Mouse (Mus musculus) forebrain, embryonic 10.5 days (tissue): ENCODE data around the gene Dennd4a. TPM values are rescaled to one million over a fixed set of nuclear protein-coding genes. Genes with fewer than 3 reads are reported as not detected.

Experiments used
- DNase-seq: peaks from one replicate; pipeline ENCODE4 v3.0.0-alpha.2; 2017; ENCODE audit warnings: low spot score; ENCODE audit errors: extremely low spot score
- H3K27ac ChIP-seq: fragments of 300-500 bp; sonication (generic); 2 replicates; pipeline ENCODE4 v1.5.1; 2016; ENCODE audit warnings: mild to moderate bottlenecking
- H3K27me3 ChIP-seq: fragments of 300-500 bp; sonication (generic); 2 replicates; pipeline ENCODE4 v1.6.1; 2016; ENCODE audit warnings: mild to moderate bottlenecking; ENCODE audit not compliant: poor library complexity, severe bottlenecking
- H3K36me3 ChIP-seq: fragments of 300-500 bp; sonication (generic); replicated peaks from 2 replicates; pipeline ENCODE4 v1.6.1; 2016; ENCODE audit warnings: mild to moderate bottlenecking, moderate library complexity
- H3K4me1 ChIP-seq: fragments of 300-500 bp; sonication (generic); 2 replicates; pipeline ENCODE4 v1.6.1; 2016
- H3K4me3 ChIP-seq: fragments of 300-500 bp; sonication (generic); 2 replicates; pipeline ENCODE4 v1.5.1; 2016; ENCODE audit warnings: mild to moderate bottlenecking, moderate library complexity
- H3K9me3 ChIP-seq: fragments of 300-500 bp; sonication (generic); 2 replicates; pipeline ENCODE4 v1.6.1; 2016; ENCODE audit warnings: mild to moderate bottlenecking, moderate library complexity
- WGBS: fragments of 180-500 bp; shearing (Covaris S2); methylation state at CpG from one replicate; pipeline ENCODE4 v1.1.7; 2016; 5-methylcytosine and 5-hydroxymethylcytosine counted together
- polyA plus RNA-seq: library from polyadenylated mRNA; unstranded; fragments of >200 nt; fragmentation: Nextera tagmentation; extraction: Ambion mirVana; gene quantifications from 2 replicates; pipeline ENCODE4 v1.2.1, GENCODE M21; 2016

The Dennd4a gene
- polyA plus RNA-seq, 1 experiment from 2014 or later: 10.2 TPM

DNA sequence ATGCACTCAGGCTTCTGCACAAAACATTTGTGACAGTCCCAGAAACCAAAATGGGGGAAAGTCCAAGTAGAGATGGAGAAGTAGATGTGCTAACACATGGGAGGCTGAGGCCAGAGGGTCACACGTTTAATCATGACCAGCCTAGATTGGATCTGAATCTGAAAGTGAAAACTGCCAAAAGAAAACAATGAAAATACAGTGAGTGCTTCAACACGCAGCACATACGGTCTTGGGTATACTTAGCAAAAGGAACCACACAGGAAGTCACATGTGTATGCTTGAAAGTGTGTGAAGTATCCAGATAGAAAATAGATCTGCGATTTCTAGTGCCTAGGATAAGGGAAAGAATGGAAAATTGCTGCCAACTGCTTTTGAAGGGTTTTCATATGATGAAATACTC is 103.5 kb downstream of the Dennd4a start:
- Histone ChIP-seq H3K4me3 (no peak overlapping the region), H3K4me1 (peaks cover 7% of the 10 kb centered on the region; the same call in 1 of the 2 replicates), H3K27me3 (no peaks in the 10 kb centered on the region), H3K36me3 (peaks cover 13% of the 10 kb centered on the region), H3K9me3 (no peaks in the 10 kb centered on the region), H3K27ac (no peak overlapping the region)
- DNase-seq: no peak
- WGBS: 89% methylated on average over 4 of the region's 4 CpGs

DNA sequence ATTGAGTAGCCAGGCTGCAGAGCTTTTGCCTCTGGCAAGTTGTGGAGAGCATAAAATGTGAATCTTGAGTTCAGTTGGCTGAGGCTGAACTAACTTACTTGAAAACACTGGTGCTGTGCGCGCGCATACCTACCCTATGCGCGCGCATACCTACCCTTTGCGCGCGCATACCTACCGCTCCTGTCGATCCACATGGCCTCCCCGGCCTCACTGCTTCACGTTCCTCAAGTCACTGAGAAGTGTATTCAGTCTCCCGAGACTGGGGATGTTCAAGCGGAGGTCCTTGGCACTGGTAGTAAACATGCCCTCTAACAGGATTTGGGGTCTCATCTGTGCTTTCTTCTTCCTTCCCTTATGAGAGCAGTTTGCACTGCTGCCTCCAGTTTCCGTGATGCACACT is 107.4 kb downstream of the Dennd4a start:
- peak; percentile 53 for DNase-seq
- peak overlapping the region; percentile 78 for H3K27ac ChIP-seq

DNA sequence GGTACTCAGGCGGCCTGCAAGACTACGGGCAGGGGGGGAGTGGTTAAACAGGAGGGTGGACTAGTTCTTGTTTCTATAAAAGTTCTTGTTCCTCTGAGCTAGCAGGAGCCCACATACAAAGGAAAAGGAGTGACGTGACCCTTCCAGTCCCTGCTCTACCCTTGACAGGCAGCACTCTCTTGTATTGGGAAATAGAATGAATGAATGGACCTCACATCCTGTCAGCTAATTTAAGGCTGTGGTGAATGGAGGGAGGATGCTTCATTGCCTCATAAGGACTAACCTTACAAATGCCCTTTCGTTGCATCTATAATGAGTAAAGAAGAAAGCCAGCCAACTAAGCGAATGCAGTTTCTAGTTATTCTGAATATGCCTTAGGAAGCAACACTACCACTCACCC is 114.6 kb downstream of the Dennd4a start:
- no peak for DNase-seq
- WGBS: 54% methylated on average over 5 of the region's 5 CpGs

More for the DNA sequence above, 107.4 kb downstream of the Dennd4a start:
- H3K36me3 ChIP-seq: peaks cover 5% of the 10 kb centered on the region
- no peaks in the 10 kb centered on the region for H3K9me3 ChIP-seq
- H3K27me3 ChIP-seq: no peaks in the 10 kb centered on the region
- peak overlapping the region; percentile 48 for H3K4me3 ChIP-seq
- WGBS: 30% methylated on average over 16 of the region's 16 CpGs
- peaks cover 9% of the 10 kb centered on the region; the same call in 1 of the 2 replicates for H3K4me1 ChIP-seq

DNA sequence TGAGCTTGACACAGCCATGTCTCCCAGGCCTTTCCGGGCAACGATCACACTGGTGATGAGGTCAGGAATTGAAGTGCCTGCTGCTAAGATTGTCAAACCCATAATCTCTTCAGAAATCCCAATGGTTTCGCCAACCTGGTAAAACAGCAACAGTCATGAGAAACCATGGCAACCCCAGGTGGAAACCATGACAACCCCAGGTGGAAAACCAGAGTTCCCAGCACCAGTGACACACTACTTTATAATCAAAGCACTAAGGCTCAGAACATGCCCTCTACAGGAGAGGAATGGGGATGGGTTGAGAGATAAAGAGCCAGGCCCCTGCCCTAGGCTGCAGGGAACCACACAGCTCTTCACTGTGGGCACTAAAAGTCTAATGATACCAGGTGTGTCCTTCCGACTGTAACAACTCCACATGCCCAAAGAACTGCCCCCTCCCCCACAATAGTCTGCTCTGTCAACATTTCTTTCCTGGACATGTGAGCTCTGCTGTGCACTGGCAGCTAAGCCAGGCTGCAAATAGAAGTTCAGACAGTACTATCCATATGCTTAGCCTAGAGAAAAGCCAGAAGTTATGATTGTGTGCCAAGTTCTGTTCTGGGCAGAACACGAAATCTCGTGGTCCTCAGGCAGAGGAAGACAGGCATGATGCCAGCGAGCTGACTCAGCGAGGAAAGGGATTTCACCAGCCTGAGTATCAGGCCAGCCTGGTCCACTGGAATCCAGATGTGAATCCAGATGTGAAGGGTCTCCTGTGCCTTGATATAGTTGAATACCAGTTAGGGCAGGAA is 115.3 kb downstream of the Dennd4a start:
- no peak for DNase-seq

More for the DNA sequence above, 114.6 kb downstream of the Dennd4a start:
- Histone ChIP-seq H3K4me3 (no peak overlapping the region), H3K9me3 (no peaks in the 10 kb centered on the region), H3K4me1 (peaks cover 14% of the 10 kb centered on the region), H3K27me3 (no peaks in the 10 kb centered on the region), H3K27ac (no peak overlapping the region), H3K36me3 (no peaks in the 10 kb centered on the region)

DNA sequence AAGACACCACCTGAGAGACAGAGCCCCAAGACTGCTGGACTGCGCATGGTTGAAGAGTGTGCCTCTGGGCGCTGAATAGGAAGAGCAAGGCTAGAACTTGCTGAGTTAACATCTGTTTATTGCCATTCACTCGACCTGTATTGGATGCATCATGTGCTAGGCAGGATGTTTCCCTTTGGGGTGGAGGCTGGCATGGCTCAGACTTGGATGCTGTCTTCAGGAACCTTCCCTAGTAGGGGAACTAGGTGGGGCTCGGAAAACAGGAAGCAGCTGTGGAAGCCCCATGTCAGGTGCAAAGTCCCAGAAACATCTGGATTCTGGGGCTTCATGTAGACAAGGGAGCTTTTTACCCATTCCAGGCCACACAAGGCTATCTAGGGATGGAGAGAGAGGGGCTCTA is 119.1 kb downstream of the Dennd4a start:
- Histone ChIP-seq H3K9me3 (no peaks in the 10 kb centered on the region), H3K4me1 (peaks cover 29% of the 10 kb centered on the region), H3K27me3 (no peaks in the 10 kb centered on the region), H3K27ac (no peak overlapping the region), H3K36me3 (no peaks in the 10 kb centered on the region), H3K4me3 (no peak overlapping the region)
- DNase-seq: no peak
- 85% methylated on average over 4 of the region's 4 CpGs for WGBS

More for the DNA sequence above, 115.3 kb downstream of the Dennd4a start:
- 81% methylated on average over 8 of the region's 8 CpGs for WGBS
- no peak overlapping the region for H3K4me3 ChIP-seq
- H3K4me1 ChIP-seq: peaks cover 14% of the 10 kb centered on the region
- no peaks in the 10 kb centered on the region for H3K9me3 ChIP-seq
- no peaks in the 10 kb centered on the region for H3K27me3 ChIP-seq
- no peaks in the 10 kb centered on the region for H3K36me3 ChIP-seq
- H3K27ac ChIP-seq: peak overlapping the region; percentile 36; the same call in 1 of the 2 replicates

DNA sequence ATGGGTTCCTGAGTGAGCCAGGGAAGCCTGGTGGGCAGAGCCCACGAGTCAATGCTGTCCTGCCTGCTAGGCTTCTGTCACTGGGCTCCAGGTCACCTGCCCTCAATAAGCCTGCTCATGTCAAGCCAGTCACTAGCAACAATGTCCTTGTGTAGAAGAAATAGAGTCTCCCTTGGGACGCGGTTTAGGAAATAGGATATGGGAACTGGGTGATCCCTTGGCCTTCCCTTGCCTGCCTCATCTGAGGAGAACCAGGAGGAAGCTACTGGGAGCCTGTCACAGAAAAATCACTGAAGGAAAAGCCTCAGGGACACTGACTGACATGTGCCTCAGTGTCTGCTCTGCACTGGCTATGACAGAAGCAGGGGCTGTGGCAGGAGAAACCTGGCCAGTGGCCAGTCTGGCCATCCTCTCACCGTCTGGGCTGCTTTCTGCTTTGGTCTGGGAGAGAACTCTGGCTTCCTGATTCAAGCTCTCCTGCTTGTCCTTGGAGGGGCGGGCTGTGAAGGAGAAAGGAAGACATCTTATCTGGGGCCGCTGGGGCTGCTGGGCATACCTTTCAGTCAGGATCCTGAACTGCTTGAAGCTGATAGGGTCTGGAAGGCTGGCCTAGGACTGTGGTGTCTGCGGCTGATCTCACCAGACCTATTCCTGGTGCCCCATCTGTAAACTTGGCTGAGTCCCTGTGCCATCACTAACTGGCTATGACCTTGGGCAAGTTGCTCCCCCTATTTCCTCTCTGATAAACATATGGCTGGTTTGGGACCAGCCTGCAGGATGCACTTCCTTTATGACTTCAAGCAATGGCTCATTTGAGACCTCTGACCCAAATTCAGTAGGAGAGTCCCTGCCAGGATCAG is 120.8 kb downstream of the Dennd4a start:
- Histone ChIP-seq H3K27ac (peak overlapping the region; percentile 44; the same call in 1 of the 2 replicates), H3K9me3 (no peaks in the 10 kb centered on the region), H3K27me3 (peaks cover 8% of the 10 kb centered on the region; the same call in 1 of the 2 replicates), H3K36me3 (no peaks in the 10 kb centered on the region), H3K4me3 (no peak overlapping the region), H3K4me1 (peaks cover 20% of the 10 kb centered on the region)
- DNase-seq: no peak
- WGBS: 80% methylated on average over 7 of the region's 7 CpGs

DNA sequence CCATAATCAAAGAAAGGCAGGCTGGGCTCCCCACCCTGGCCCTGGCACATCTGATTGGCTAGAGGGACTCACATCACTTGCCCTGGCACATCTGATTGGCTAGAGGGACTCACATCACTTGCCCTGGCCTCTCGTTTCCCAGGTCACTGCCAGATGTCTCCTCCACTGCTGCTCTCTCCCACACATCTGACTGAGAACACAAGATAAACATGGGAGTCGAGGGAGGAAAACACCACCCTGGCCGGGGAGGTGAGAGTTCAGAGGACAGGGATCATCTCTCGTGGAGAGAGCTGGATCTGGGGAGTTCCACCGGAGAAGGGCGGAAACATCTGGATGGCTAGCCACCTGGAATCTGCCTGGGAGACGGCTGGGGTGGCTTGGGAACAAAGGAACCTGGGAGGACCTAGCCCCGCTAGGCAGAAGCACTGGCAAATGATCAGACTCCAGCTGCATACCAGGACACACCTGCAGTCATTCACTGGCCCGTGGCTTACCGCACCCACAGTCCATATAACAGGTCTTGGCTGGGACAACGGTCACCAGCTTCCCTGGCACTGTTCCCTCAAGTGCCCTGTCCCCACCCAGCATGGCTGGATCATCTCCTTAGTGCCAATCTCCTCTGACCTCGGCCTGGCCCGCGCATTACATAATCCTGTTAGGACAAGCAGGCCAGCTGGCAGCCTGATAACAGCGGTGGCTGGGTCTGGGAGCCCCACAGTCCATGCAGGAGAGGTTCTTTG is 123.0 kb downstream of the Dennd4a start:
- H3K27me3 ChIP-seq: peaks cover 8% of the 10 kb centered on the region; the same call in 1 of the 2 replicates
- no peak overlapping the region for H3K4me3 ChIP-seq
- peaks cover 24% of the 10 kb centered on the region for H3K4me1 ChIP-seq
- no peak for DNase-seq
- H3K9me3 ChIP-seq: no peaks in the 10 kb centered on the region
- H3K27ac ChIP-seq: peak overlapping the region; percentile 72
- 70% methylated on average over 15 of the region's 15 CpGs for WGBS
- no peaks in the 10 kb centered on the region for H3K36me3 ChIP-seq

DNA sequence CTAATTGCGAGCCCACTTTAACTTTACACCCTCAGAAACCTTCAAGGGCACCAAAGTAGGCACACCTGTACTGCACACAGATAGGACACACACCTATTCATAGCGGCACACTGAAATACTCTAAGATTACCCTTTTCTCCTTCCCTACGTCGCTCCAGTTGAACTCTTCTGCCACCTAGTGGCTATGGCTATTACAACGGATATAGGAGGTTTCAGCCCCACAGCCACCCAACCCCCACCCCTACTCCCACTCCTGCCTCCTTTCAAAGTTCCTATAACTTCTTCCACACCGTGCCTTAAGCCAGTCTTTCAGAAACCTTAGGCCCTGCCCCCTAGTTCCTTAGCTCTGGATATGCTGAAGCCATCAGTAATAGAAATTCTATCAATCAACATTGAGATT is 125.4 kb downstream of the Dennd4a start:
- Histone ChIP-seq H3K27me3 (peaks cover 8% of the 10 kb centered on the region; the same call in 1 of the 2 replicates), H3K27ac (no peak overlapping the region), H3K9me3 (no peaks in the 10 kb centered on the region), H3K4me1 (peaks cover 24% of the 10 kb centered on the region), H3K4me3 (no peak overlapping the region), H3K36me3 (no peaks in the 10 kb centered on the region)
- 6% methylated on average over 6 of the region's 6 CpGs for WGBS
- DNase-seq: peak; percentile 36

DNA sequence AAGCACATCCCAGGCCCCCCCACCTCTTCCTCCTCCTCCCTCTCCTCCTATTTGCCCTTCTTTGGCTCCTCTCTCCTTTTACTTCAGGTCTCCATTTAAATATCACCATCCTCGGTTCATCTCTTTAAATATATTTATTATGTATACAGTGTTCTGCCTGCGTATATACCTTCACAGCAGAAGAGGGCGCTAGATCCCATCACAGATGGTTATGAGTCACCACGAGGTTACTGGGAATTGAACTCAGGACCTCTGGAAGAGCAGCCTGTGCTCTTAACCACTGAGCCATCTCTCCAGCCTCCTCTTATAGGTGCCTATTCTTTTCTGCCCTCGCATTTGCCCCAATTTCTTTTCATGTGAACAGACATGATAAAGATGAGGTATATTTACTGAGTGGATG is 126.4 kb downstream of the Dennd4a start:
- Histone ChIP-seq H3K9me3 (no peaks in the 10 kb centered on the region), H3K27me3 (peaks cover 13% of the 10 kb centered on the region; the same call in 1 of the 2 replicates), H3K4me3 (no peak overlapping the region), H3K4me1 (peaks cover 24% of the 10 kb centered on the region), H3K27ac (no peak overlapping the region), H3K36me3 (no peaks in the 10 kb centered on the region)
- DNase-seq: no peak
- 64% methylated on average over 5 of the region's 5 CpGs for WGBS

DNA sequence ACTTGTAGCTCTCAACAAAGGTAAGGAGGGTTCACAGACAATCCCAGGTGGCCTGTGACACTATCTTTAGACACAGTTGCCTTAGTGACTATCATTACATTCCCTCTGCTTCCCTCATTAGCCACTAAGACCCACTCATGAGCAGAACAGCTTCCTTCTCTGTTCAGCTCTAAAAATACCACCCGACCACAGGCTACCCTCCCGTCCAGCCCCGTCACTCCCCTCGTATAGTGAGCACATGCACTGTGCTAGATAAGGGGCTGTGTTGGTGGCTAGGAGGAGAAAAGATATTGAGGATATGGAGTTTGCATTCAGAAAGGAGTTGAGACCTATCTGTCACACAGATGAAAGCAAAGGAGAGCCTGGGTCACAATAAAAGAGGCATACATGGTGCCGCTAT is 127.4 kb downstream of the Dennd4a start:
- H3K4me1 ChIP-seq: peaks cover 24% of the 10 kb centered on the region
- H3K27me3 ChIP-seq: peaks cover 23% of the 10 kb centered on the region
- 88% methylated on average over 5 of the region's 5 CpGs for WGBS
- no peak for DNase-seq
- no peaks in the 10 kb centered on the region for H3K36me3 ChIP-seq
- no peak overlapping the region for H3K4me3 ChIP-seq
- no peak overlapping the region for H3K27ac ChIP-seq
- no peaks in the 10 kb centered on the region for H3K9me3 ChIP-seq

DNA sequence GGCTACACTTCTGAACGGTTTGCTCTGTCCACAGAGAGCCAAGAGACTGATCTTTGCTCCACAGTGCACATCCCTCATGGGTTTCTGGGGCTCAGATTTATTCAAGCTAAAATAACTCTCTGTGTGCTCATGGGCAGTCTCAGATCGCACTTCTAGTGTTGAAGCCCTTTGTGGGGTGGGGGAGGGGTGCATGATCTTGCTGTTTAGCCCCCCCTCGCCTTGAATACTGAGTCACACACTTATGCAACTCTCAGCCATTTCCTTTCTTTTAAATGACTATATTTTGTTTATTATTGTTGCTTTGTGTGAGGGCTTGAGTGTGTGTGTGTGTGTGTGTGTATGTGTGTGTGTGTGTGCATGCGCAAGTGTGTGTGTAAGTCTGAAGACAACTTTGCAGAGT is 128.1 kb downstream of the Dennd4a start:
- Histone ChIP-seq H3K27me3 (peaks cover 30% of the 10 kb centered on the region), H3K36me3 (no peaks in the 10 kb centered on the region), H3K4me1 (peaks cover 22% of the 10 kb centered on the region), H3K9me3 (no peaks in the 10 kb centered on the region), H3K4me3 (no peak overlapping the region), H3K27ac (no peak overlapping the region)
- DNase-seq: no peak
- WGBS: 66% methylated on average over 4 of the region's 4 CpGs

DNA sequence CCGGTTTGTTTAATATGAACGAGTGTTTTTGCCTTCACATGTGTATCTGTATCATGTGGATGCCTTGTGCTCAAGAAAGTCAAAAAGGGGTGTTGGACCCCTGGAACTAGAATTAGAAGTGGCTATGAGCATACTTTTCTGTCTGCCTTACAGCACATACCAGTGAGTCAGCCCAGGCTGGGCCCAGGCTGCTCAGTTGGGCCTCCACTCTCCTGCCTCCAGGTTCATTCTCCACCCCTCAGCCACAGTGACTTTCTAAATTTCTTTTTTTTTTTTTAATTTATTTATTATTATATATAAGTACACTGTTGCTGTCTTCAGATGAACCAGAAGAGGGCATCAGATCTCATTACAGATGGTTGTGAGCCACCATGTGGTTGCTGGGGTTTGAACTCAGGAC is 128.7 kb downstream of the Dennd4a start:
- WGBS: 91% methylated on average over 2 of the region's 2 CpGs
- Histone ChIP-seq H3K9me3 (no peaks in the 10 kb centered on the region), H3K27ac (no peak overlapping the region), H3K4me3 (no peak overlapping the region), H3K4me1 (peaks cover 18% of the 10 kb centered on the region), H3K36me3 (no peaks in the 10 kb centered on the region), H3K27me3 (peaks cover 35% of the 10 kb centered on the region)
- no peak for DNase-seq
